Mouse (Mus musculus) testis, adult 2 months (tissue): Measurements from ENCODE around the gene Usp48.

Experiments used
- CTCF ChIP-seq: fragments of 200-500 bp; IDR thresholded peaks from 2 replicates; pipeline ENCODE4 v1.5.1; 2012; ENCODE audit warnings: low read depth, mild to moderate bottlenecking, inconsistent platforms, low read length, moderate library complexity; ENCODE audit not compliant: control insufficient read depth, insufficient read depth, insufficient replicate concordance
- POLR2A ChIP-seq: fragments of 200-500 bp; IDR thresholded peaks from 2 replicates; pipeline ENCODE4 v1.6.1; 2012; ENCODE audit warnings: low read depth, mild to moderate bottlenecking, inconsistent platforms, low read length, moderate library complexity; ENCODE audit not compliant: control insufficient read depth

DNA sequence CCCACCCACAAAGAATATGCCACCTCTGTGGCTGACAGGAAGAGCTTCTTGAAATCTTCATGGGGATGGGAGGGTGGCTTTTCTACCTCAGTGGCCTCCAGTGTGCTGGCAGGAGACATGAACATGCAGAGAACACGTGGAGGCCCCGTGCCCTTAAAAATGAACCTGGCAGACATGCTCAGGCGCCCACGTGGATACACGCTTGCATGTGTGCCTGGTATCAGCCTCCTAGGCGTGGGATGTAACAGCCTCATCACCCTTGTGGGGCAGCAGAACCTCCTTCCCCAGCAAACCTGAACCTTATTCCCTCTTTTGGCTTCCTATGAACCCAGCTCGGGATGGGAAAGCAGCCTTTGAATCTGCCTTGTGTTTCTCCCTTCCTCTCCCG, 73.4 kb downstream of the Usp48 start:
- no peak for TF ChIP-seq CTCF
- no peak for TF ChIP-seq POLR2A
